Mouse (Mus musculus): ENCODE data around the gene Mafg.

Gene Mafg

DNA sequence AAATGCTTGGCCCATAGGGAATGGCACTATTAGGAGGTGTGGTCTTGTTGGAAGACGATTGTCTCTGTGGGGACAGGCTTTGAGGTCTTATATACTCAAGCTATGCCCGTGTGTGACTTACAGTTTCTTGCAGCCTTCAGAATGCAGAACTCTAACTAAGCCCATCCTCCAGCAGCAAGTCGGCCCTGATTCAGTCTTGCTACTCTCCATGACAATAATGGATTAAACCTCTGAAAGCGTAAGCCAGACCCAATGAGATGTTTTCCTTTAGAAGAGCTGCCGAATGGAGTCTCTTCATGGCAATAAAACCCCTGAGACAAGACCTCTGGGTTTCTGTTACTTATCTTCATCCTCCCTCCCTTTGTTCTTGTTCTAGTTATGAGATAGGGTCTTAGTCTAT, 1.4 kb upstream of the Mafg start:
- Histone ChIP-seq H3K4me3 (replicated peaks; ENCODE audit: low read length) (peak overlapping the region; percentile 95), H3K27me3 (ENCODE audit: insufficient read depth, low read length) (no peaks in the 10 kb centered on the region), H3K9me3 (ENCODE audit: low read length) (no peaks in the 10 kb centered on the region), H3K36me3 (ENCODE audit: insufficient read depth, low read length) (peaks cover 46% of the 10 kb centered on the region), H3K4me1 (replicated peaks; ENCODE audit: low read depth, low read length) (peaks cover 67% of the 10 kb centered on the region)
- TF ChIP-seq CTCF (conservative IDR thresholded peaks at IDR 0.05; ENCODE audit: low read length) (no peak), POU5F1 (IDR thresholded peaks at IDR 0.05; ENCODE audit: borderline replicate concordance, low read length) (no peak), NANOG (IDR thresholded peaks at IDR 0.05; ENCODE audit: borderline replicate concordance, low read length) (no peak)

DNA sequence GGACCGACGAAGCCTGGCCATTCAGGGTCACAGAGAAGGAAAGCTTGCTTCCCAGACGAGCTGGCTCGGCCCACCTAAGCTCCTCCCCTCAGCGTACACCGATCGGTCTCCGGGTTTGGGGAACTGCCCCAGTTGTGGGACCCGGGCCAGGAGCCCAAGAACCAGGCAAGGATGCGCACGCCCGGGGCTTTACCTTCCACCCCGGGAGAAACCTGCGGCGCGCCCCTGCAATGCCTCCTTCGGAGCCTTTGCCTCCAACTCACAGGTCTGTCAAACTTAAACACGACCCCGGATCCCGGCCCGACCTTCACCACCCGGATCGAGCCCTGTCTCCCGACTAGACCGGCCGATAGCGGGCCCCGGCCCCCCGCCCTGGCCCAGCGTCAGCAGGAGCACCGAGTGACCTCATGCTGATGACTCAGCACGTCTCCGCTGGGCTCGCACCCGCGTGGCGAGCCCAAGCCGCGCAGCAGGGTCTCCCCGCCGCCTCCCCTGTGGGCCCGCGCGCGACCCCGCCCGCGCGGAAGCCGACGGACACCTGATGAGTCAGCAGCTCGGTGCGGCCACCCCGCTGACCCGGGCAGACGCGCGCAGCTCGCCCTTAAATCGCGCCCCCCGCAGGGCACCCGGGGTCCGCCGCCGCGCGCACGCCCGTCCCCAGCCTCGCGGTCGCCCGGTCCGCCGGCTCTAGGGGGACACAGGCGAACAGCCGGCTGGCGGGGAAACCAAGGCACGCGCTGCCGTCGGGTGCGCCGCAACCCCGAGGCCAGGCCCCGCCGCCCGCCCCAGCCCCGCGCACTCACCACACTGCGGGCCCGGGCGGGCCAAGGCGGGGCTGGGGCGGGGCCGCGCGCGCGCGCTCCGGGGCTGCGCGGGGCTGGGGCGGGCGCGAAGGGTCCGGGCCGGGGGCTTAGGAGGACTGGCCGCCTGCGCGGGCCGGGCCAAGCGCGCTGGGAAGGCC, 561 bp downstream of the Mafg start:
- Histone ChIP-seq H3K36me3 (ENCODE audit: insufficient read depth, low read length) (peaks cover 51% of the 10 kb centered on the region), H3K4me3 (replicated peaks; ENCODE audit: low read length) (peak overlapping the region; percentile 95), H3K9me3 (ENCODE audit: low read length) (no peaks in the 10 kb centered on the region), H3K4me1 (replicated peaks; ENCODE audit: low read depth, low read length) (peaks cover 86% of the 10 kb centered on the region), H3K27me3 (ENCODE audit: insufficient read depth, low read length) (no peaks in the 10 kb centered on the region)
- TF ChIP-seq POU5F1 (IDR thresholded peaks at IDR 0.05; ENCODE audit: borderline replicate concordance, low read length) = no peak
- no peak for TF ChIP-seq CTCF (conservative IDR thresholded peaks at IDR 0.05; ENCODE audit: low read length)
- no peak for TF ChIP-seq NANOG (IDR thresholded peaks at IDR 0.05; ENCODE audit: borderline replicate concordance, low read length)

DNA sequence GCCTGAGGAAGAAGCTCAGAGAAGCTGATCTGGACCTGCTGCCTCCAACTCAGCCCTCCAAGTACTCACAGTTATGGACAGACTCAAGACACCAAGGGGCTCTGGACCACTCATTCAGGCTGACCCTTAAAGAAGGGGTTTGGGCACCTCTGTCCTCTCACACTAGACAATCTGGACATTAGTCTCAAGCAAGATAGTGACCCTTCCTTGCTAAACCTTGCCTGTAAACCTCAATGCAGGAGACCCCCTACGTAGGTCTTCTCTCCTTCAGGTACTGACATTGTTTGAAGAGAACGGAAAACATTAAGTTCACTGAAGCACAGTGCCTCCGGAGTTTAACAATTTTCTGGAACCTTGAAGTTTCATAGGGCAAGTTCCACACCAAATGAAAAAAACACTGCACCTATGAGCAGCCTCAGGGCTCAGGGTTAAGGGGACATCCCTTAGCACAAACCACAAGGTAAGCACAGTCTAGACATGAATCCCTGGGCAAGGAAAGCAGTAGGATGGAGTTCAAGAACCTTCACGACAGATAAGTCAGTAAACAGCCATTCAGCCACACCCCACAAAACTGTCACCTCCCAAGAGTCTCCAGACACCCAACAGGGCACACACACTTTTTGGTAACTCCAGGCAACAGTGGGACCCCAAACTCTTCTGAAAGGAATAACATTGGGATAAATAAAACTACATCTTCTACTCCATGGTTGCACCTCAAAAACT, 1.5 kb downstream of the Mafg start:
- H3K4me3 ChIP-seq (replicated peaks; ENCODE audit: low read length) = peak overlapping the region; percentile 95
- no peaks in the 10 kb centered on the region for H3K9me3 ChIP-seq (ENCODE audit: low read length)
- H3K36me3 ChIP-seq (ENCODE audit: insufficient read depth, low read length) = peaks cover 53% of the 10 kb centered on the region
- H3K4me1 ChIP-seq (replicated peaks; ENCODE audit: low read depth, low read length) = peaks cover 88% of the 10 kb centered on the region
- no peak for TF ChIP-seq CTCF (conservative IDR thresholded peaks at IDR 0.05; ENCODE audit: low read length)
- H3K27me3 ChIP-seq (ENCODE audit: insufficient read depth, low read length) = no peaks in the 10 kb centered on the region

DNA sequence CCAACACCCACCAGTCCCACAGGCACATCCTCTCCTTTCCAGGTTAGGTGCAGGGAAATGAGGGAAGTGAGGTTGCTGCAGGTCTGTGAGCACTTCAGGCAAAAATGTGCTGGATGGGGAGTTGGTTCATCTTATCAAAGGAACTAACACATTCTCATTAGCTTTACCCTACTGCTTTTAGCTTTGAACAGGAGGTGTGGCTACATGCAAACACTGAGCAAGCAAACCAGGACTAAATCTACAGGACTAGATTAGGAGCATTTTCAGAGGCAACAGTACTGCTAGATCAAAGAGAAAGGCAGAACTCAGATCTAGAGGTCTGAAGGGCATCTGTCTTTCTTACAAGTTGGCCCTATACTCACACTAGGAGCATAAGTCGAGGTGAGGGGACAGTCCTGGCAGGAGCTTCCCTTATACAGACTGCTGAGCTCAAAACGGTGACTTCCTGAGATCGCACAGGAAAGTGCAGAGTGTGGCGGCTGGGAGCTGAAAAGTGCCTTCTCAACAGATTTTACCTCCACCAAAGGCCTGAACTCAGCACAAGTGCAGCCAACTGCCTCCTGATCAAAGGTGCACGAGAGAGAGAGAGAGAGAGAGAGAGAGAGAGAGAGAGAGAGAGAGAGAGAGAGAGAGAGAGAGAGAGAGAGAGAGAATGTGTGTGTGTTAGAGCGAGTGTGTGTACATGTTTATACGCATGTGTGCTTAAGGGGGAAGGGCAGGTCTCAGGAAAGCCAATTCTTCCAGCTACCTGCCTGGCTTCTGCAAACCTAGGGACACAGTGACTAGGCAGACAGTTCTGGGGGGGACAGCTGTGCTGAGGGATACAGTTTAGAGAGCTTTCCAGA, 2.3 kb downstream of the Mafg start:
- no peaks in the 10 kb centered on the region for H3K9me3 ChIP-seq (ENCODE audit: low read length)
- peaks cover 53% of the 10 kb centered on the region for H3K36me3 ChIP-seq (ENCODE audit: insufficient read depth, low read length)
- H3K4me3 ChIP-seq (replicated peaks; ENCODE audit: low read length) = peak overlapping the region; percentile 95
- no peaks in the 10 kb centered on the region for H3K27me3 ChIP-seq (ENCODE audit: insufficient read depth, low read length)
- H3K4me1 ChIP-seq (replicated peaks; ENCODE audit: low read depth, low read length) = peaks cover 88% of the 10 kb centered on the region
- no peak for TF ChIP-seq CTCF (conservative IDR thresholded peaks at IDR 0.05; ENCODE audit: low read length)
- TF ChIP-seq NANOG (IDR thresholded peaks at IDR 0.05; ENCODE audit: borderline replicate concordance, low read length) = no peak
- TF ChIP-seq POU5F1 (IDR thresholded peaks at IDR 0.05; ENCODE audit: borderline replicate concordance, low read length) = no peak

DNA sequence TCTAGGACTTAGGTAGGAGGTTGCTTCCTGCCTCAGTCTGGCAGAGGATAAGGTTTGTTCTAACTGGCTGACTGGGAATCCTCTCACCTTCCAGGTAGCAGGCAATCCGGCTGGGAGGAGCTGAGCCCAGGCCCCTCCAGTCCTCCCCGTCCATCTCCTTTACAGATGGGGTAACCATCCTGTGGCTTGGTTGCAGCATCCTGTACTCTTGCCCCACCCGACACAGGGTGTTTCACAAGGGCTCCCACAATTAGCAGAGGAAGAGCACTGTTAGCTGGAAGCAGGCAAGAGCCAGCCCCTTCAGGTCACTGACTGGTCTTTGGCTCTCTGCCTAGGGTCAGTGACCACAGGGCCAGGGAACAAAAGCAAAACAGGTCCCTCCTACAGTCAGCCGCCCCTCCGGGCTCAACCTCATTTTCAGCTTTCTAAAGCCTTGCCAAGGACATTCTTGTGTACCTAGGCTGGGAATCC, 3.0 kb downstream of the Mafg start:
- no peaks in the 10 kb centered on the region for H3K27me3 ChIP-seq (ENCODE audit: insufficient read depth, low read length)
- TF ChIP-seq CTCF (conservative IDR thresholded peaks at IDR 0.05; ENCODE audit: low read length) = no peak
- TF ChIP-seq NANOG (IDR thresholded peaks at IDR 0.05; ENCODE audit: borderline replicate concordance, low read length) = no peak
- TF ChIP-seq POU5F1 (IDR thresholded peaks at IDR 0.05; ENCODE audit: borderline replicate concordance, low read length) = no peak
- H3K9me3 ChIP-seq (ENCODE audit: low read length) = no peaks in the 10 kb centered on the region
- H3K4me1 ChIP-seq (replicated peaks; ENCODE audit: low read depth, low read length) = peaks cover 88% of the 10 kb centered on the region
- H3K36me3 ChIP-seq (ENCODE audit: insufficient read depth, low read length) = peaks cover 54% of the 10 kb centered on the region
- peak overlapping the region; percentile 95 for H3K4me3 ChIP-seq (replicated peaks; ENCODE audit: low read length)

DNA sequence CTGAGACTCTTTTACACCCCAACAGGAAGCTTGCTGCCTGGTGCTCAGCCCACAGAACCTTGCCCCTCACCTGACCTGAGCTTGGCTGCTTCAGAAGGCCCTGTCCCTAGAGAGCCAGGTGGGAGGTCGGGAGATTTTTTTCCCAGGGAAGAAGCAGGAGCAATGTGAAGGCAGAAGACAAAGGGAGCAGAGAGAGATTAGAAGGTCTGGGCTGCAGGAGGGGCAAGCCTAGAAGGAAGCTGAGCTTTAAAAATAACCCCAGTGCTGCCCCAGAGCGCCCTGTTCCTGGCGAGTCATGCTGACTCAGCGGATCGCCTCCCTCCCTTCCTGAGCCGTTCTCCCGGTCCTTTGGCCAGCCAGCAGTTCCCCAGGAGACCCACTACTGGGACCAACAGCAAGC, 3.5 kb downstream of the Mafg start:
- Histone ChIP-seq H3K9me3 (ENCODE audit: low read length) (no peaks in the 10 kb centered on the region), H3K27me3 (ENCODE audit: insufficient read depth, low read length) (no peaks in the 10 kb centered on the region), H3K36me3 (ENCODE audit: insufficient read depth, low read length) (peaks cover 57% of the 10 kb centered on the region), H3K4me3 (replicated peaks; ENCODE audit: low read length) (peak overlapping the region; percentile 95), H3K4me1 (replicated peaks; ENCODE audit: low read depth, low read length) (peaks cover 88% of the 10 kb centered on the region)
- TF ChIP-seq NANOG (IDR thresholded peaks at IDR 0.05; ENCODE audit: borderline replicate concordance, low read length) (no peak), POU5F1 (IDR thresholded peaks at IDR 0.05; ENCODE audit: borderline replicate concordance, low read length) (no peak), CTCF (conservative IDR thresholded peaks at IDR 0.05; ENCODE audit: low read length) (no peak)

DNA sequence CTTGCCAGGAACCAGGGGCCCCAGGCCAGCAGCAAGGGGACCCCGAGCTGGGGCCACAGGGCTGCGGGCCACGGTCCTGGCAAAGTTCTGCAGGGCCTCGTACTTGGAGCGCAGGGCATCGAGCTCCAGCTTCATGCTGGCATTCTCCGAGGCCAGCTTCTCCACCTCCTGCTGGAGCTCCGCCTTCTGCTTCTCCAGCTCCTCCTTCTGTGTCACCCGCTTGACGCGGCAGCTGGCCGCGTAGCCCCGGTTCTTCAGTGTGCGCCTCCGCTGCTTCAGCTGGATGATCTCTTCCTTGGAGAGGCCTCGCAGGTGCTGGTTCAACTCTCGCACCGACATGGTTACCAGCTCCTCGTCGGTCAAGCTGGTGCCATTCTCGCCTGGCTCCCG, 4.1 kb downstream of the Mafg start:
- H3K4me3 ChIP-seq (replicated peaks; ENCODE audit: low read length) = peak overlapping the region; percentile 95
- H3K27me3 ChIP-seq (ENCODE audit: insufficient read depth, low read length) = no peaks in the 10 kb centered on the region
- TF ChIP-seq NANOG (IDR thresholded peaks at IDR 0.05; ENCODE audit: borderline replicate concordance, low read length) (no peak), POU5F1 (IDR thresholded peaks at IDR 0.05; ENCODE audit: borderline replicate concordance, low read length) (no peak), CTCF (conservative IDR thresholded peaks at IDR 0.05; ENCODE audit: low read length) (no peak)
- peaks cover 57% of the 10 kb centered on the region for H3K36me3 ChIP-seq (ENCODE audit: insufficient read depth, low read length)
- H3K9me3 ChIP-seq (ENCODE audit: low read length) = no peaks in the 10 kb centered on the region
- peaks cover 82% of the 10 kb centered on the region for H3K4me1 ChIP-seq (replicated peaks; ENCODE audit: low read depth, low read length)

Data from E14TG2a.4 (cell line).